Mouse (Mus musculus): ENCODE results near the gene Trim25.

DNA sequence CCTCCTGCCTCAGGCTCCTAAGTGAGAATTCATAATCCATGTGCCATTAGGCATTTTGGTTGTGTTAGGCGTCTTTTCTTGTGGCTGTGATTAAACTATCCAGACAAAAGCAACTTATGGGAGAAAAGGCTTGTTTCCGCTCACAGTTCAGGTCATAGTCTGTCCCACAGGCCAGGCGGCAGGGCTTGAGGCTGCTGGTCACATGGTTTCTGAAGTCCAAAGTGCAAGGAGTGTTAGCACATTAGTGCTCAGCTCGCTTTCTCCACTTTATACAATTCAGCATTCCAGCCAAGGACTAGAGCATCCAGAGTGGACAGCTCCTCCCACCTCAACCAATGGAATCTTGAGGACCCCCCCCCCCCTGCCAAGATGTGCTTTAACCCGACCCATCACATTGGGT, 13.1 kb downstream of the Trim25 start:
- no peak for TF ChIP-seq CTCF (IDR thresholded peaks at IDR 0.05; ENCODE audit: insufficient read depth, low read length)
- no peak for TF ChIP-seq POLR2A (IDR thresholded peaks at IDR 0.05; ENCODE audit: borderline replicate concordance, extremely low read depth, low read depth, low read length)
